Mouse (Mus musculus) E14TG2a.4 (cell line): ENCODE measurements around the gene Kdelc1.
A peak's percentile ranks its signal among the peaks of the same experiment; 100 is the strongest.

Source experiments
- H3K27me3 ChIP-seq: 2 replicates; pipeline ENCODE4 v1.6.1; 2014; ENCODE audit warnings: low read length, control low read depth; ENCODE audit not compliant: insufficient read depth
- H3K36me3 ChIP-seq: 2 replicates; pipeline ENCODE4 v1.6.1; 2014; ENCODE audit warnings: low read length, control low read depth; ENCODE audit not compliant: insufficient read depth
- H3K4me1 ChIP-seq: replicated peaks from 2 replicates; pipeline ENCODE4 v1.6.1; 2014; ENCODE audit warnings: low read depth, low read length, control low read depth
- H3K4me3 ChIP-seq: replicated peaks from 2 replicates; pipeline ENCODE4 v1.5.1; 2014; ENCODE audit warnings: mild to moderate bottlenecking, low read length
- H3K9me3 ChIP-seq: 2 replicates; pipeline ENCODE4 v1.6.1; 2014; ENCODE audit warnings: low read length, control low read depth
- CTCF ChIP-seq: conservative IDR thresholded peaks from 2 replicates; pipeline ENCODE4 v1.5.1; 2014; ENCODE audit warnings: low read length
- NANOG ChIP-seq: IDR thresholded peaks from 2 replicates; pipeline ENCODE4 v1.6.1; 2014; ENCODE audit warnings: borderline replicate concordance, low read length, mixed read lengths
- POU5F1 ChIP-seq: IDR thresholded peaks from 2 replicates; pipeline ENCODE4 v1.6.1; 2014; ENCODE audit warnings: low read length, borderline replicate concordance

Kdelc1 gene

GRCm38 (mm10) chr1:44102939-44103338, 15.7 kb downstream of the Kdelc1 start:
- TF ChIP-seq POU5F1: no peak
- no peak for TF ChIP-seq CTCF
- no peak for TF ChIP-seq NANOG
- Histone ChIP-seq H3K4me3 (peak overlapping the region; percentile 96), H3K9me3 (no peaks in the 10 kb centered on the region), H3K36me3 (peaks cover 35% of the 10 kb centered on the region), H3K27me3 (no peaks in the 10 kb centered on the region), H3K4me1 (peaks cover 15% of the 10 kb centered on the region)

GRCm38 (mm10) chr1:44102259-44102717, 16.3 kb downstream of the Kdelc1 start, which contains the start of gene Tex30:
TSS of gene Tex30 (minus strand) at chr1:44102441.
- Histone ChIP-seq H3K4me1 (peaks cover 15% of the 10 kb centered on the region), H3K36me3 (peaks cover 35% of the 10 kb centered on the region), H3K27me3 (no peaks in the 10 kb centered on the region), H3K9me3 (no peaks in the 10 kb centered on the region), H3K4me3 (peak within 1 kb of the TSS; percentile 96)
- TF ChIP-seq CTCF: no peak
- TF ChIP-seq POU5F1: no peak
- TF ChIP-seq NANOG: no peak

GRCm38 (mm10) chr1:44101448-44102225, 17.0 kb downstream of the Kdelc1 start:
- Histone ChIP-seq H3K36me3 (peaks cover 35% of the 10 kb centered on the region), H3K4me3 (peak overlapping the region; percentile 96), H3K4me1 (peaks cover 15% of the 10 kb centered on the region), H3K9me3 (no peaks in the 10 kb centered on the region), H3K27me3 (no peaks in the 10 kb centered on the region)
- TF ChIP-seq CTCF (no peak), POU5F1 (no peak)

- Histone ChIP-seq H3K27me3 (no peaks in the 10 kb centered on the region), H3K4me3 (no peak overlapping the region), H3K36me3 (no peaks in the 10 kb centered on the region), H3K4me1 (no peaks in the 10 kb centered on the region), H3K9me3 (no peaks in the 10 kb centered on the region)
- TF ChIP-seq NANOG (no peak), CTCF (peak; percentile 81), POU5F1 (no peak)
Measured at GRCm38 (mm10) chr1:44064625-44065024, 54.0 kb downstream of the Kdelc1 start.

GRCm38 (mm10) chr1:44063439-44063838, 55.2 kb downstream of the Kdelc1 start:
- no peaks in the 10 kb centered on the region for H3K27me3 ChIP-seq
- H3K4me3 ChIP-seq: no peak overlapping the region
- no peaks in the 10 kb centered on the region for H3K36me3 ChIP-seq
- no peaks in the 10 kb centered on the region for H3K4me1 ChIP-seq
- H3K9me3 ChIP-seq: no peaks in the 10 kb centered on the region
- no peak for TF ChIP-seq NANOG

GRCm38 (mm10) chr1:44061836-44062235, 56.8 kb downstream of the Kdelc1 start, which contains the start of gene Gm8251:
TSS of gene Gm8251 (minus strand) at chr1:44061936.
- no peaks in the 10 kb centered on the region for H3K27me3 ChIP-seq
- H3K9me3 ChIP-seq: no peaks in the 10 kb centered on the region
- no peaks in the 10 kb centered on the region for H3K4me1 ChIP-seq
- H3K4me3 ChIP-seq: no peak within 1 kb of the TSS
- no peak for TF ChIP-seq POU5F1
- TF ChIP-seq NANOG: no peak
- no peak for TF ChIP-seq CTCF
- H3K36me3 ChIP-seq: no peaks in the 10 kb centered on the region

- TF ChIP-seq CTCF: no peak
- no peak for TF ChIP-seq NANOG
- TF ChIP-seq POU5F1: no peak
- Histone ChIP-seq H3K27me3 (no peaks in the 10 kb centered on the region), H3K9me3 (no peaks in the 10 kb centered on the region), H3K4me1 (no peaks in the 10 kb centered on the region), H3K36me3 (no peaks in the 10 kb centered on the region), H3K4me3 (no peak overlapping the region)
Measured at GRCm38 (mm10) chr1:44057805-44058204, 60.8 kb downstream of the Kdelc1 start.
